Mouse (Mus musculus) C2C12 (cell line): ENCODE data around the gene Yme1l1.

Source experiments
- CEBPB ChIP-seq: IDR thresholded peaks from one replicate; pipeline ENCODE4 v1.6.1; 2011; ENCODE audit warnings: low read depth, mild to moderate bottlenecking, control low read depth, moderate library complexity
- CTCF ChIP-seq: IDR thresholded peaks from one replicate; pipeline ENCODE4 v1.5.1; 2011; ENCODE audit not compliant: control insufficient read depth, insufficient read depth, insufficient read length

DNA sequence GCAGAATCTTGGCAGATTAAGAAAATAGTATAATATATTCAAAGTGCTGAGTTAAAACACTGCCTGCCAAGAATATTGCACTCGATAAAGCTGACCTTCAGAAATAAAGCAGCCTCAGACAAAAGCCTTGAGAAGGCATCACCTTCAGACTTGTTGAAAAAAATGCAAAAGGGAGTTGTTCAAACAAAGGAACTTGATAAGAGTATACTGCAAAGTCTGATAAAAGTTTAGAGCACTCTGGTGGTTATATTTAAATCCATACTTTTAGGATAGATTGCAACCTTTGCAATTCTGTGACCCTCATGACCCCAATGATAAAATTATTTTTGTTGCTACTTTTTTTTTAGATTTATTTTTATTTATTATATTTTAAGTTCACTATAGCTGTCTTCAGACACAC lies 44.9 kb downstream of the Yme1l1 start:
- TF ChIP-seq CTCF: no peak
- no peak for TF ChIP-seq CEBPB
